Mouse (Mus musculus) retina, postnatal 1 day (tissue): ENCODE results near the gene Dclk1.
A peak's percentile ranks its signal among the peaks of the same experiment; 100 is the strongest.

ENCODE experiments used
- DNase-seq: peaks from one replicate; pipeline ENCODE4 v3.0.0-alpha.2; 2012

Dclk1 gene

DNA sequence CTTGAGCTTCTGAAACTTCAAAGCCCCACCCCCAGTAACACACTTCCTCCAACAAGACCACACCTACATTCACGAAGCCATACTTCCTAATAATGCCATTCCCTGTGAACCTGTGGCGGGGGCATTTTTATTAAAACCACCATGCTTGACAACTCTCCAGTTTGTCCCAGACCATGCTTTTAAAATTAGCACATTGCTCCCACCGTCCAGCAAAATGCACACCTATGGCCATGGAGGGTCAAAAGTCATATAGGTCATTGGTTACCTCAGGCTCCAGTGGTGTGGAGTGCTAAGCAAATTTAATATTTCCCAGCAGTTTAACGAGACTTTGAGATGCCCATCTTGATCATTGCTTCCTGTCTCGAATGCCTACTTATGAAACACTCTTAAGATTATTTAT lies 23.9 kb downstream of the Dclk1 start:
- no peak for DNase-seq

DNA sequence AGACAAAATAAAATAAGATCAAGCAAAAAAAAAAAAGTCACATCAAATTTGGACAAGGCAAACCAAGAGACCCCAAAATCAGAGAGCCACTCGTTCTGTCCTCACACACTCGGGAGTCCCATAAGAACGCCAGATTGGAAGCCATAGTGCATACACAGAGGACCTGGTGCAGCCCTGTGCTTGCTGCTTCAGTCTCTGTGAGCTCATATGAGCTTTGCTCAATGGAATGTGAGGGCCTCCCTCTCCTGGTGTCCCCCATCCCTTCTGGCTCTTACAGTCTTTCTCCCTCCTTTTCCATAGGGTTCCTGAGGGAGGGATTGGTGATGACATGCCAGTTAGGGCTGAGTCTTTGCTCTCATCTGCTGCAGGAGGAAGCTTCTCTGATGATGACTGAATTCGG lies 27.6 kb downstream of the Dclk1 start:
- no peak for DNase-seq

DNA sequence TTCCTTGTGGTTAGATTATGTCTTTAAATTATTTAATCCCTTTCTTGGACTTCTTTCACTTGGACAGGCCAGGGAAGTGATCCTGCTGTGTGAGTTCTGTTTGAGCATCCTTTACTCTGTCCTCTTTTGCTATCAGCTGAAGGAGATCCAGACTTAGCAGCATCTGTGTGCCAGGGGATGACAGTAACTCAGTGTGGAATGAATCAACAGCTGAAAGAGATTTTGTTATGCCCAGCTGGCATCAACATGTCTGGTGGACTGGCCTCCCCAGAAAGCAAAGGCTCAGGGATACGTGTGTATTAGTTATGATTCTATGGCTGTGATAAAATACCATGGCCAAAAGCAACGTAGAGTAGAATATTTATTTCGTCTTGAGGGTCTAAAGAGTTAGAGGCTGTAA lies 28.2 kb downstream of the Dclk1 start:
- DNase-seq: no peak

DNA sequence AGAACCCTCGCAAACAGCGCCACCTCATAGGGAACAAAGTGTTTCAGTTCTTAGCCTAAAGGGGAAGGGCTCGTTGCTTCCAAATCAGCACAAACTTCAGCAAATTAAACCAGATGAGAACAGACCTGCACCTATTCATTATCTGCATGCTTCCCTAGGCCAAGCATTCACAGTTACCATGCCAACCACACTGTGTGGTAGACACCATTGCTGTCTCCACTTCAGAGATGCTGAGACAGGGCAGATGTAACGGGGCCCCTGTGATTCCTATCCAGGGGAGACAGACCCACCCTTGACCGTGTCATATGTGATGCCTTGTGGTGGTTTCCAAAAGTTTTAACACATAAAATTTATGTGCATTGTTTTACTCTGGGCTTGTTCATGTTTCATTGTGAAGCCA lies 28.8 kb downstream of the Dclk1 start:
- no peak for DNase-seq

DNA sequence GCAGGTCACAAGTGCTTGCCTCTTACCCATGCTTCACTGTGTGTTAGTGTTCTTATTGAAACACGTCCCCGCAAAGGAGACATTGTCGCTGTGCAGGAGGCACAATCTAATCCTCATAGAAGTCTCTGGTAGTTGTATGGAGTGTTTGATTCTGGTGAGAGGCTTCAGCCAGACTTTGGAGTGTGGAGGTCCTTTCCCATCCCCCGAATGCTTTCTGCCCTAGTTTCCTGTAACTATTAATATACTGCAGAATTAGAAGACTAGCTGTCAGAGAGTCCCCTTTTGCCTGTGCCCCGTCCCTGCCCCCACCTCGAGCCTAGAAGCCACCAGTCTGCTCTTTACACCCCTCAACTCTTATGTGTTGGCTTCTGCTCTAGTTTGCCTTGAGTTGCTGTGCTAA lies 30.4 kb downstream of the Dclk1 start:
- no peak for DNase-seq

DNA sequence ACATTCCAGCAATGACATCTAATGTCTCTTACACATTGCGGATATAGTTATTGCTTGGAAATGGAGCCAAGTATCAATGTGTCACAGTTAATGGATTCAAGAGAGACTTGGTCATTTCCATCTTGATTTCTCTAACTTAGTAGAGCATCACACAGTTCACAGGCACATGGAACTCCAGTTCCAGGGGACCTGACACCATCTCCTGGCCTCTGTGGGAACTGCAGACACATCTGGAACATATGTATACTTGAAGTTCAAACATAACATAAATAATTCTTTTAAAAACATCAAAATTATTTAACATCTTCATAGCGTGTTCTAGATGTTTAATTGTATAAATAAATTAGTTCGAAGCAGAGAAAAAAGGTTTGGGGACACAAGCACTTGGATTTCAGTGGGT lies 34.3 kb downstream of the Dclk1 start:
- DNase-seq: no peak

DNA sequence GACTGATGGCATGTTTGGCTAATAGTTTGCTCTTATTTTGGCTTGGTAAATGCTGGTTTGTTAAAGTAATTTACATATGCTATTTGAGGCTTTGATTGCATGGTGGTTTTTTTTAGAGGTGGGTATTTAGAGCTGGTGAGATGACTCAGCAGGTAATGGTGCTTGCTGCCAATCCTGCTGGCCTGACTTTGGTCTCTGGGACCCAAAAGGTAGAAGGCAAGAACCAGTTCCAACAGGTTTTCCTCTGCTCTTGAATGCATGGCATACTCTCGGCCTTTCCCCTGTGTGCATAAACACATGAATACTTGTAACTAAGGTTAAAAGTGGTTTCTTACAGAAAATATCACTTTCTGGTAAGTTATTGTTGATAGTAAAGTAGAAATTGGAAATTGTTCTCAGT lies 34.7 kb downstream of the Dclk1 start:
- DNase-seq: no peak

DNA sequence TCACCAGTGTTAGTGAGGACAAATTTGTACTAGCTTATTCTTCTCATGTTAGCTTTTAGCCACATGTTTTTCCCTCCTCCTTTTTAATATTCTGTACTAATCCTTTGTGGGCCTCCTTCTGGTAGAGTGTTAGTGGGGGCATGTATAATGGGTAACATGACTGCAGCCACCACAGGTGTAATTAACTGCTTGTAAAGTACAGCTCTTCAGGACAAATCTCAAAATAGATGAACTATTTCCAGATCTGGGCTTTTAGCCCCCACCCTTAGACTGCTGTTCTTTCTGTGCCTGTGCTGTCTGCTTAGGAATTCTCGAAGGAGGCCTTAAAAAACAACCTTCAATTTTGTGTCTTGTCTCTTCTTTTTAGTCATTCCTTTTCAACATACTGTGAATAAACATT lies 35.7 kb downstream of the Dclk1 start:
- DNase-seq: no peak

DNA sequence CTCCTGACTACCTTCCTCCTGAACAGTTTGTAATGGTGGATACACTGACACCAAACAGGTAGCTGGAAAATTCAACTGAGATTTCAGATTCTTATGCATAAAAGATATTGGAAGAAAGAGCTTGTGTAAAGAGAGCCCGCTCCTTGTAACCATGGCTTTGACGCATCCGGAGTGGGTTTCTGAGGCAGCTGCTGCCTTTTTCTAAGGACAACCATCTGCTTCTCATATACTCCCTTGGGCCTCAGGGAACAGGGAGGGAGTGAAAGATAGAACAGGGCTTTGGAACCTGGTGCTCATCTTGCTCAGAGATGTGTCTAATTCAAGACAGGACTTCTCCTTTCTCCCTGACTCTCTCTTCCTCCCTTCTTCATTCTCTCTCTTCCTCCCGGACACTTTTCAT lies 37.8 kb downstream of the Dclk1 start:
- no peak for DNase-seq

DNA sequence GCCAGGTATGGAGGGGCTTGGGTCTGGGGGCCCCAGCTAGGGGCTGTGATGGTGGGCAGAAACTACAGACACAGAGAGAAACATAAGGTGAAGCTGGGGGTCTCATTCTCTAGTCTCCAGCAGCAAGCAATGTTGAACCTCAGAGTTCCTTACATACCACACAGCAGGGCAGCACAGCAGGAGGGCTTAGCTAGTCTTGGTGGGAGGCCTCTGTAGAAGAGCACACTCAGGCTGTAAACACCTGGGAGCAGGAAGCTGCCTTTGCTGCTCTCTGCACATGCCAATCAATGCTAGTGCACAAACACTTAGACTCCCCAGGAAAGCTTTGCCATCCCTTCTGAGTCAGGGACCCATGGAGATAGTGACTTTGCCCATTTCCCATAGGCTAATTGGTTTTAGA lies 38.3 kb downstream of the Dclk1 start:
- no peak for DNase-seq

DNA sequence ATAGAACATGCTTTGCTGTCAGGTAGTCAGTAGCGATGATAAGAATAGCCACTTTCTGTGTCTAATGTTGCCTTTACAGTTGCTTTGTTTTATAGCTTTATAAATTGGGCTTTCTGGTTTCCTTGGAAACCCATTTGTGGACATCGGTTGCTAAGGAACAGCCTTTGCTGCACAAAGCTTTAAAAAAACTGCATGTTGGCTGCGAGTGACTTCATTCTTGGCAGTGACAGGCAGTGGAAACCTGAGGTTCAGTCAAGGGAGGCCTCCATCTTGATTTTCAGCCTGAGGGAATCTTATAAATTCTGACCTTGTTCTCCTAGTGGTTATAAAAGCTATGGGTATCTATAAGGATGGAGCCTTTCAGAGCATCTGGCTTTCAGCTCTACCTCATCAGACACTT lies 42.1 kb downstream of the Dclk1 start:
- DNase-seq: peak; percentile 62

DNA sequence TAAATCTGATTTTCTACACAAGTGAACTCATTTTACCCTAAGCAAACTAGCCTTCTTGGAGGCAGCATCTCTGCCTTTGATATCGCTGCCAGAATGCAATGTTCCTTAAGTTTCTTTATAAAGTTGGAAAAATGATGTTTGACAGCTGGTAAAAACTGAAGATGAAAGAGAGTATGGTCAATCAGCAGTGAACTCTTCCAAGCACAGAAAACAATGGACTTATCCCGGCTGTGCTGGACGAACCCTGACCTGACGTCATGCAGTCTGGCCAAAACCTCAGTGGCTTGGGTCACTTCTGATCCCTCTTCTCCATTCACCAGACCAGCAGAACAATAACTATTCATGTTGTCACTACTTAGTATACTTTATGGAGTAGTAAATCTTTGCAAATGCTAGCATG lies 46.6 kb downstream of the Dclk1 start:
- peak; percentile 31 for DNase-seq

DNA sequence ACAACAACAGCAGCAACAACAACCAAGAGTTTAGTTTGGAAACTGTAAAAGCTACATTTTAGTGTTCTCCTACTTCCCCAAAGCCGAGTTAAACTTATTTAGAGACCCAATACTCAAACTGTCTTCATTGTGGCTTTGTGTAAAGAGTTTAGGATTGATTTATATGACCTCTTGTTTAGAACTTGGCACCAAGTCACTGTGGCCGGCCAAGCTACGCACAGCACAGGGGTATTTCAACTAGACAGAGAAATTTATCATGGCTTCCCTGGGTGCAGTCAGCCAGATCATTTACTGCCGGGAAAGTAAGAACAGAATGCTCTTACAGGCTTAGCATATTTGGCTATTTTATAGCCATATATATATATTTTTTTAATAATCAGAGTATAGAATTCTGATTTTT lies 49.8 kb downstream of the Dclk1 start:
- no peak for DNase-seq

DNA sequence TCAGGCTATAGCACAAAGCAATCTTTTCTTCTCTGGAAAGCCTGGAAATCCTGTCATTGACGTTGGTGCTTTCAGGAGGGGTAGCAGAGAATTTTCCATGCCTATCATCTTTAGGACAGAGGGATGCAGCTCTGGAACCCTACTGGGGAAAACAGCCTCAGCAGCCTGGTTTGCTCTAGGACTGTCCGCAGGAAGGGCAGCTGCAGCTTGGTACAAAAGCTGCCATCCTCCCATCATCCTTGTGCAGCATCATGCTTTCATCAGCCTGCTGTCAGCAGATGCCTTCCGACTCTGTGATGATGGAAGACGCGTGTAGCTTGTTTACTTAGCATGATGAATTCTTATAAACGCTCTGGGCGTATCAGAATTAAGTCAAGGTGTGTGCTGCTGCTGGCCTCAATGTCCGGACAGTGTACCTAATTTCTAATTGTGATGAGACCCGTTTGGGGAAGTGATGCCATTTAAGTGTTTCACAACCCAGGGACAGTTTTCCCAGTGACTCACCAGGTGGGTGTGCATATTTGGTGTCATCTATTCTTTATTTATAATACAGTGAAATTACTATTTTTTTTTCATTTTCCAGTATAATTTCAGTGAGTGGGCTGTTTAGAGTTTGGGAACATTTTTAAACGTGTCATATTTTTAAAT lies 50.7 kb downstream of the Dclk1 start:
- no peak for DNase-seq

DNA sequence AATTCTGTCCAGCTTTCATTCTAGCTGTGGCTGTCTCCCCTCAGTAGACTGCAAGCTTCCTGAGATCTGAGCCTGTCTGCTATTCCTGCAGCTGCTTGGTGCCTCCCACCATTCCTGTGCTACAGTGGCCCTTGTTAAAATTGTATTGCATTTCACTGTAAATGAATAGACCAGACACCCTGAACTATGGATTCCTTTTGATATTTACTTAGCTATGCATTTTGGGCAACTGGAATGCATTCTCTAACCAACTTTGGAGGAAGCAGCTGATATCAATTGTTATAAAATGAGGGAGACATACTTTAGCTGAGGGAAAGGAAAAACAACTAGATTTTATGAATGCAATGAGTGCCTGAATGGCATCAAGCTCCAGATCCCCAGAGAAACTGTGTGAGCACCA lies 63.5 kb downstream of the Dclk1 start:
- DNase-seq: no peak

DNA sequence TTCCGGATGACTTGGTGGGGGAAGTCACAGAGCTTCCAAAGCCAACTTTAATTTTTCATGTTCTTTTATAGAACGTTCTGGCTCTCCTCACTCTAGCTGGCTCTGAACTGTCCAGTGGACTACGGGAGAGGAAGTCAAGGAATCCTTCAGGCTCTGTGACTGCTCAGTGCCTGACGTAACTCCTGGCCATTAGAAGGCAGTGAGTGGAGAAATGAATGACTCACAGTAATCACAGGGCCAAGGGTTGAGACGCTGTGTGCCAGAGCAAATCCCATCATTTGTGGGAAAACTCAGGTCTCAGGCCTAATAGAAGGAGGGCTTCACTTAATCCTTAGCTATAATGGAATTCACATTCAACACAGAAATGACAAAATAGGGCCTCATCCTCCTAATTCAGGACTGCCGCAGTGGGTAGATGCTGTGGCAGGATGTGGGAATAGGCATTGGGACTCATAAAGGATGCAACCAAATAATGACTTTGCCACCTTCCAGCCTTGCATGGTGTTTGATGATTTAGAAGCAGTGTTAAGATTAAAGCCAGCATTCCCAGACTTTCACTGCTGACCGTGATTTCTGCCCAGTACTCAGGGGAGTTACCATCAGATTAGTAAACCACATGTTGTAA lies 65.5 kb downstream of the Dclk1 start:
- peak; percentile 17 for DNase-seq

DNA sequence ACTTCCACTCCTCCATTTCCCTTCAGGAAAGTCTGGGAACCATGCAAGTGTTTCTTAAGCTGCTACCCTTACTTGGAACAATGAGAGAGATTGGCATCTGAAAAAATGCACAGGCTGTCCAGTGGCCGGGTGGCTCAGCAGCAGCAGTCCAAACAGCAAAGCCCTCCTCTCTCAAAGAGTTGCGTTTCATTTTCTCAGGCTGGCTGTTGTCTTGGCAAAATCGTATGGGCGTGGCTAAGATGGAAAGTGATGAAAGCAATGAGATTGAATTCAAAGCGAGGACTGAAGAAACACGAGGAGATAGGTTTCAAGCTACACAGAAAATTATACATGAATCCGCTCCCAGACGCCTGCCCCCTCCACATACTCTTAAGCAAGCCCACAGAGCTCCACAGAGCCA lies 67.8 kb downstream of the Dclk1 start:
- DNase-seq: no peak

DNA sequence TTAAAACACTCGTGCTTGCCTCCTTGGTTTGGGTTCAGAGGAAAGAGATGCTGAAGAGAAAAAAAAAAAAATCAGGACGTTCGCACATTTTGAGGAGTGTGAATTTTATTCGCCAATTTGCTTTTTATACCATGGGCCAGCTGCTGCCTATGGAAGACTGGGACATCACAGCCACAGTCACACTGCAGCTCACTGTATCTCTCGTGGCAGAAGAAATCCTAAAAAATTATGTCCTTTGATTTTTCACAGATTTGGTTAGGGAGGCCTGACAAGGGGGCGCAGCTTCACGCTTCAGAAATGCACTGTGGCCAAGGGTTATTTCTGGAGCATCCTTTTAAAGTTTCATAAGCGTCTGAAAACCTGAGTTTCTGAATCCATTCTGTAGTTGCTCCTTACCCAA lies 73.7 kb downstream of the Dclk1 start:
- DNase-seq: no peak

DNA sequence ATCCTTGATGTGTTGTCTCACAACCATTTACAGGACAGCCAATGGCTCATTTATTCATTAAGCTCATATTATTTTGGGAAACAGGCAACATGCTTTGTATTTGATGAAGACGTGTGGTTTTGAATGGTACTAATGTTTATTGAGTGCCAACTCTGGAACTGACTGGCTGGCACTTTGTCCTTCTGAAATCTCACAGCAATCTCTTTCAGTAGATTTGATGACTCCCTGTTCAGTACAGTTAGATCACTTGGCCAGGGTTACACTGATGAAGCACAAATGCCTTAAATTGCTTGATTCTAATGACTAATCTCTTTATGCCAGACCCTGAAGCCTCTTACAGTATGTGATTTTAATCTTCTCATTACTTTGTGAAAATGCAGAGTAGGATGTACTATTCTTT lies 75.9 kb downstream of the Dclk1 start:
- no peak for DNase-seq

DNA sequence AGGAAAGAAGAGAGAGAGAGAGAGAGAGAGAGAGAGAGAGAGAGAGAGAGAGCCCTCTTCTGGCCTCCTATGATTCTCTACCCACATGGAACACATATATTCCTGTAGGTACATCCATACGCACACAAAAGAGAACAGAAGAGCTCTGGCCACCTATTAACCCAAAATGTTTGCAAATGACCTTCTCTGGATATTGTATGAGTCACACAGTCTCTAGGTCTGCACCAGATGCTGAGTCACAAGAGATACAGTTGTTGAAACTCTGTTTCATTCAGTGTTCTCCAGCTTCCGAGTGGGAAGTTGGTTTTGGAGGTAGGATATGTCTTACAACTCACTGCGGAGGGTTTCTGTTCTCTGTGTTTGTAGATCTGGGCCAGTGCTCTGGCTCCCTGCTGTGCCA lies 78.4 kb downstream of the Dclk1 start:
- no peak for DNase-seq

DNA sequence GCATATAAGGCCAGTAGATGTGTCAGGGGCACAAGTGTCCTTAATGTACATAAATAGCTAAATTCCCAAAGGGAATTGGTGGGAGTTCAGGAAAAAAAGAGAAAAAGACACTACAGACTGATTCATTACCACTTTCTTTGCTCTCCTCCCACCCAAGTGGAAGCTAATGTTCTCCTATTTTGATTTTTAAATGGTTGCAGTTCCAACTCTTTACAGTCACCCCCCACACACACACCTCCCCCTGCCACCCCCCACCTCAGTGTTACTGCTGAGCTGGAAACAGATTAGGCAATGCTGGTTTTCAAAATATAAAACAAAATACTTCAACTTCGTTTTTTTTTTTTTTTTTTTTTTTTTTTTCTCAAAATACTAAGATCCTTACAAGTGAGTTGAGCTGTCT lies 81.9 kb downstream of the Dclk1 start:
- DNase-seq: no peak

DNA sequence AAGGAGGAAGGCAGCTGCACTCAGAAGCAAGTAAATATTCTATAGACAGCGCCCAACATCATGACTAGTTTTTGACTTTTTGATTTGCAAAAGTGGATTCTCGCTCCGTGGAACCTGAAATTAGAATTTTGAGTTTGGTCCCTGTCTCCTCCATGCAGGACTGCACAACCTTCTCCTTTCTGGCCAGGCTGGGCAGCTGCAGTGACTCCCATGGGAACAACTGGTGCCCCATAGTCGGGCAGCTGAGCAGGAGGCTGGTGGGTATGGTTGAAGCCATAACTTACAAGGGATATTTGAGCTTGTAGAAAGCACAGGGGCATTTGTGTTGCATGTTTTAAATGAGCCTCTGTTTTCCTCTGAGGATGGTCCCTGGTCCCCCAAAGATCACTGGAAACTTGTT lies 88.3 kb downstream of the Dclk1 start:
- no peak for DNase-seq

DNA sequence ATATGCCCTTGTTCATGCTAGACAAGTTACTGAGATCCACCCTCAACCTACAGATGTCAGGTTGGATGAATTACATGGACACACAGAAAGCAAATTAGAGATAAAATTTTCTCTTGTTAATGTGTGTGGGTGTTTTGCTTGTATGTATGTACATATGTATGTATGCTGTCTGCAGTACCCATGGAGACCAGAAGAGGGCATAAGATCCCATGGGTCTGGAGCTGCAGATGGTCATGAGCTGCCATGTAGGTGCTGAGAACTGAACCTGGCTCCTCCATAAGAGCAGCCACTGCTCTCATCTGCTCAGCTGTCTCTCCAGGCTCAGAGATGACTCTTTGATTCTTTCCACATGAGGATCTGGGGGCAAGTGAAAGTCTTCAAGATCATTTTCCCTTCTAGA lies 89.5 kb downstream of the Dclk1 start:
- DNase-seq: no peak

DNA sequence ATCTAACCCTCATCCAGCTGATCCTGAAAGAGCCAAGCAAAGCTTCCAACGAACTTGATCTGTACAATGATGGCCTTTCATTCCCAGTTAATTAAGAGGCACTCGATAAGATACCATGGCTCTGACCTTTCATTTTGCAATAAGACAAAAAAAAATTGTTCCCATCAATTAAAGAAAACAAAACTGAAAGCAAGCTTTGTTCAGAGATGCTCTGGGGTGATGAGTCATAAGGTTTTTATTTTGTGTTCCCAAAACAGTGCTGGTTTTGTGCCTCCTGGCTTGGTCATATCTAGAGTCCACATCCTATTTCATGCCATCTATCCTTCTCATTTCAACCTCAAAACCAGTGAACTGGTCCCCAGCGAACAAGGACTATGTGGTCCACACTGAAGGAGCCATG lies 91.3 kb downstream of the Dclk1 start:
- no peak for DNase-seq

DNA sequence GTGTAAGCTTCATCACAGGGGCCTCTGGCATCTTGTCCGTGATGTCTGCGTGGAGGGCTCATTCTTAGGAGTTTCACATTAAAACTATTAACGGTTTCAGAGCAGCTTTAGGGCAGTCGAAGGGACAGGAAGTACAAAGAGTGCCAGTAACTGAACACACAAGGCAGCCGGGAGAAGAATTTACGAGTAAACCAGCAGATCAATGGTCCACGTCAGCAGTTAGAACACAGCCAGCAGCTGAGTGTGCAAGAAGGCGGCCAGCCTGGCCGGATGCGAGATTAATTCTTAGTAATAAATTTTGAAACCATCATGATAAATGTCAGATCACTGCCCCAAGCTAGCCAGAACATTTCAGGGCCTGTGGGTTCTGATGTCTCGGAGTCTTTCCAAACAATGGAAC lies 94.7 kb downstream of the Dclk1 start:
- DNase-seq: no peak
